Mouse (Mus musculus): Measurements from ENCODE around the gene Nifk.

- no peak for TF ChIP-seq CTCF (IDR thresholded peaks at IDR 0.05; ENCODE audit: borderline replicate concordance, extremely low read depth, insufficient read depth, insufficient read length)
- no peak for TF ChIP-seq POLR2A (IDR thresholded peaks at IDR 0.05; ENCODE audit: borderline replicate concordance, extremely low read depth, insufficient read depth, insufficient read length, poor library complexity, severe bottlenecking)
Observed at GRCm38 (mm10) chr1:118343649-118344435, 22.2 kb downstream of the Nifk start.

Data from brain, embryonic 14.5 days (tissue).